Mouse (Mus musculus) brown adipose tissue, adult 24 weeks (tissue): ENCODE measurements around the gene Borcs6. TPM values are rescaled to one million over a fixed set of nuclear protein-coding genes. Genes with fewer than 3 reads are reported as not detected.

Source experiments
- H3K27ac ChIP-seq: fragments of 200-500 bp; replicated peaks from 2 replicates; pipeline ENCODE4 v1.5.1; 2012; ENCODE audit warnings: low read depth, mild to moderate bottlenecking, low read length
- H3K4me1 ChIP-seq: fragments of 200-500 bp; 2 replicates; pipeline ENCODE4 v1.6.1; 2012; ENCODE audit warnings: low read length, mixed read lengths; ENCODE audit not compliant: control insufficient read depth, insufficient read depth, insufficient read length
- H3K4me3 ChIP-seq: fragments of 200-500 bp; 2 replicates; pipeline ENCODE4 v1.5.1; 2012; ENCODE audit warnings: low read depth, mild to moderate bottlenecking, low read length, moderate library complexity; ENCODE audit not compliant: insufficient read depth
- polyA plus RNA-seq: library from polyadenylated mRNA; stranded (reverse); fragments of >200 nt; gene quantifications from 2 replicates; pipeline ENCODE4 v1.2.4, GENCODE M21; 2012; ENCODE audit not compliant: missing spikeins, insufficient read depth, insufficient read length

The Borcs6 gene
- polyA plus RNA-seq, 1 experiment, result 8.3 TPM

DNA sequence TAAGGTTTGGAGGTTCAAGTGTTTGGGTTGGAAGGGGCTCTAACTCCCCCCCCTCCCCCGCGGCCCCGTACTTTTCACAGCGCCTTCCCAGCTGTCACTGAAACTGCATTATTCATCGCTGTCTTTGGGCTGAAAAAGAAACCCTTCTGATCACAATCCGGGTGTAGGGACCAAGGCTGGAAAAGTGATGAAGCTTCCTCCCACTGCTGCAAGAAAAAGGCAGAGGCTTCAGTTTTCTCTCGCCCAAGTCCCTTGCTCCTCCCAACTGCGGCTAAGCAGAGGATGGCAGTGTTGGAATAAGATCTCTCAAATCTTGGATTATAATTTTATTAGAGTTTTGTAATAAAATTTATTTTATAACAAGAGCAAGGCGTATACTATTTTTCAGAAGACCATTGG is 13.1 kb downstream of the Borcs6 start:
- Histone ChIP-seq H3K27ac (no peak overlapping the region), H3K4me3 (peak overlapping the region; percentile 11), H3K4me1 (no peaks in the 10 kb centered on the region)

DNA sequence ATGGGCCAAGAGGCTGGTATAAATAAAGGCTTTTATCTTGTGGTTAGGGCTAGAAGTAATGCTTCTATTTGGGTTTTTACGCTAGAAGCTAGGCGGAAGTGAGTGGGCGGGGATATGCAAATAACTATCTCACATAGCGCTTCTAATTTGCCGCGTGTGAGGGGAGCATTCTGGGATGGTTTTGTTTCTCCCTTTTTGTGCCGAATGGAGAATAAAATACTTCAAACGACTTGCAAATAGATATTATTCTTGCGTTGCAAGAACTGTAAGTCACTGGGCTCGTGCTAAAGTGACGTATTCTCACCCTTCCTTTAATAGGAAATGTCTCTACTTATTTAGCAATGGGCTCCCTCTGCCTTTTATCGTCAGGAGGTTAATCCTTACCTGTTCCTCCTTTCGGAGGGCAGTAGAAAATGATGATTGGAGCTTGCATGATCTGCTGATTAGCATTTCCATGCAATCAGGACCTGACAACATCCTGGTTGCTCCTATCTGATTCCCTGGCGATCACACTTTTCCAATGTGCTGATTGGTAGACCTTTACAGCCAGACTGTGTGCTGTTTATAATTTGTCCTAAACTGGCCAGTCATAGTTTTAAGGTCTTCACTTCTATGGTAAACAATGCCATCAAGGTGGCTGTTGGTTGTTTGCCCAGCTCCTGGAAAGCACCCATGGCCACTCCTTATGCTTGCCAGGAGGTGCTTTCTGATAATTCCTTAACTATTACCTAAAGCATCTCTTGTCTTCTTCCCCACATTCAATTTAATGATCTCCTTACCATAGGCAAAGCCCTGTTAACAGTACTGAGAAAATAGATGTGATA is 13.8 kb downstream of the Borcs6 start:
- no peaks in the 10 kb centered on the region for H3K4me1 ChIP-seq
- H3K27ac ChIP-seq, result peak overlapping the region; percentile 95
- peak overlapping the region; percentile 31 for H3K4me3 ChIP-seq

DNA sequence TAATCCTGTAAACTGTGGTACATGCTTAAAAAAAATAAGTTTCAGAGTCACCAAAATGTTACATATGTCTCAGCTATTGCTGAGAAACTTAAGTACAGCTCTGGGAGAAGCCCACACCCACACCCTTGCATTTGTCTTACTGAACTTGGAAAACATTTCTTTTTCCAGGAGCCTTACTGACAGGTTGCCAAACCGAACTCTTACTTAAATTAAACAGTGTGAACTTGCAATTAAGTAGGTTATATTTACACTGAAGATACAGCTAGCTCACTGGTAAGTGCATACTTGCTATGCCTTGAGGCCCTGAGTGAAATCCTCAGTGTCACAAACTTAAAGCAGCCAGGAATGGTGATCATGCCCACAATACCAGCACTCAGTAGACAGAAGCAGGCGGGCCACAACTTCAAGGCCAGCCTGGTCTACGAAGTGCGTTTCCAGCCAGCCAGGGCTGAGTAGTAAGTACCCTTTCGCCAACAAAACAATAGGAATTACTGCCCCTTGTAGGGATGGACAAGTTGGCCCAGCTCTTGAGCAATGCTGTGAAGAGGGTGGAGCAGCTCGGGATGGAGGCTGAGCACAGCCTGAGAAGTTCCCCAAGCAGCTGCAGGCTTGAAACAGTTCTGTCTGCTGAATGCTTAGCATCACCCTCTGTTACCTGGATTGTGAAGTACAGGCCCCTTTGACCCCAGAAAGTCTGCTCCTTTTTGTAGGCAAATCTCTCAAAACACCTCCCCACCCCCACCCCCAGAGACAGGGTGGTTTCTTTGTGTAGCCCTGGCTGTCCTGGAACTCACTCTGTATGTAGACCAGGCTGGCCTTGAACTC is 14.6 kb downstream of the Borcs6 start:
- H3K27ac ChIP-seq, result peak overlapping the region; percentile 17; the same call in 1 of the 2 replicates
- no peak overlapping the region for H3K4me3 ChIP-seq
- H3K4me1 ChIP-seq, result no peaks in the 10 kb centered on the region

DNA sequence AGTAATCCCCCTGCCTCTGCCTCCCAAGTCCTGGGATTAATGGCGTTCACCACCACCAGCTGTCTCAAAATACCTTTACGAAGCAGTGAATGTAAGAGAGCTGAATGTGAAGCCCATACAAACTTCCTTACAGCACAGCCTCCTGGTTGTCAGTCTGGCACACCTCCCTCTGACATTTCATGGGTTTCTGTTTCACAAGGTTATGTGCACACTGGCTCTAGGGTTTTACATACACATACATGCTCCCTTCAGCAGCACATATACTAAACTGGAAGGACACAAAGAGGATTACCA is 15.2 kb downstream of the Borcs6 start:
- H3K27ac ChIP-seq, result no peak overlapping the region

DNA sequence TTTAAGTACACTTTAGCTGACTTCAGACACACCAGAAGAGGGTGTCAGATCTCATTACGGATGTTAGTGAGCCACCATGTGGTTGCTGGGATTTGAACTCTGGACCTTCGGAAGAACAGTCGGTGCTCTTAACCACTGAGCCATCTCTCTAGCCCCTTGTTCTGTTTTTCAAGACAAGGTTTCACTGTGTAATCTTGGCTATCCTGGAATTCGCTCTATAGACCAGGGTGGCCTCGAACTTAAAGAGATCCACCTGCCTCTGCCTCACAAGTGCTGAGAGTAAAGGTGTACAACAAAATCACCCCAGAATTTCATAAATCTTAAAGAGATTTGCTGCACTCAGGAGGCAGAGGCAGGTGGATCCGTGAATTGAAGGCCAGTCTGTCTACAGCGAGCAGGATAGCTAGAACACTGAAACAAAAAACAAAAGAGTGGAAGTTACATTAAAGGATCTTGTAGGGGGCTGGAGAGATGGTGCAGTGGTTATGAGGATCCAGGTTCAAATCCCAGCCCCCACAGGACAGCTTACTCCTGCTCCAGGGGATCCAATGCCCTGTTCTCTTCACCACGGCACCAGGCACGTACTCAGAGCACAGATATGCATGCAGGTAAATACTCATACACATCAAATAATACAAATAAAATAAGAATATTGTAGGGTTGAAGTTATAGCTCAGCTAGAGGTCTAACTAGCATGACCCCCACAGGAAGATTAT is 16.4 kb downstream of the Borcs6 start:
- no peak overlapping the region for H3K27ac ChIP-seq
- H3K4me3 ChIP-seq, result no peak overlapping the region
- no peaks in the 10 kb centered on the region for H3K4me1 ChIP-seq

More for the DNA sequence above, 15.2 kb downstream of the Borcs6 start:
- Histone ChIP-seq H3K4me1 (no peaks in the 10 kb centered on the region), H3K4me3 (no peak overlapping the region)

DNA sequence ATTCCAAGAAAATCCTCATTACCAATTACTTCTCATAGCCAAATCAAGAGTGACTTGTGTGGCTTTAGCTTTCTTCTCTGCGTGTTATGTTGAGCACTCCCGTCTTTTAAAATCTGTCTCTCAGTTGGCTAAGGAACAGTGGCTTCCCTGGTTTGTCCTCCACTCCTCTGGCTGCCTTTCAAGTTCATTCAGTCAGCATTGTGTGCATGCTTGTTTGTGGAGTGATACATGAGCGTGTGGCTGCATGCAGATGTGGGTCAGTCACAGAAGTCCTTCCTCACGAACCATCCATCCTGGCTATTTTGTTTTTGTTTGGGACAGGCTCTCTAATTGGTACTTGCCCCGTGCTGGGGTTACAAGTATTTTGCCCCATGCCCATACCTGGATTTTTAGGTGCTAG is 17.1 kb downstream of the Borcs6 start:
- Histone ChIP-seq H3K4me1 (no peaks in the 10 kb centered on the region), H3K27ac (no peak overlapping the region), H3K4me3 (no peak overlapping the region)

DNA sequence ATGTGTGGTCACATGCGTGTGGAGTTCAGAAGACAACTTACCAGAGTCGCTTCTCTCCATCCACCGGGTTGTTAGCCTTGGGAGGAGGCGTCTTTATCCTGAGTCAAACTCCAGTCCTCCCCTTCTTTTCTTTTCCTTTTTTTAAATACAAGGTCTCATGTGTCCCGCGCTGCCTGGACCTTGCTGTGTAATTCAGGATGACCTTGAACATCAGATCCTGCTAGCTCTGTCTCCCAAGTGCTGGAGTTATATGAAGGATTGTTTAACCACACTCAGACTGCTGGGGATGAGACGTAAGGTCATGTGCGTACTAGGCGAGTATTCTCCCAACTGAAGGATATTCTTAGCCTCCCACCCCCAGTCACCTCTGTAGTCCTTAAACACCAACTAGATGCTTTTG is 17.8 kb downstream of the Borcs6 start:
- Histone ChIP-seq H3K4me3 (no peak overlapping the region), H3K27ac (no peak overlapping the region), H3K4me1 (no peaks in the 10 kb centered on the region)

DNA sequence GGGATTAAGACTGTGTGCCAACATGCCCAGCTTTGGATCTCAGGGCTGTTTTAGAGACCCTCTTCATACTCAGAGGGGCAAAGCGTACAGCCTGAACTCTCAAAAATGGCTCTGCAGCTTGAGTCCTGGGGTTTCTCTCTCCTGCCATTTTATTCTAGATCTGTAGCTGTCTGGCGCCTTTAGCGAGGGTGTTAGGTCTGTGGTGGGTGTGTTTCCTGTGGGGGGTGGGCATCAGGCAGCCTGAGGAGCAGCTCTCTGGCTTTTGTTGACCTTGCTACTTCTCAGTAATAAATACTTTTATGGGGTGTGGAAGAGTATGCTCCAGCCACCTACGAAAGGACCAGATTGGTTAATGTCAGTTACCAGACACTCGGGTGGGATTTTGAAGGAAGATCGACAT is 18.5 kb downstream of the Borcs6 start:
- Histone ChIP-seq H3K27ac (no peak overlapping the region), H3K4me3 (no peak overlapping the region), H3K4me1 (no peaks in the 10 kb centered on the region)

DNA sequence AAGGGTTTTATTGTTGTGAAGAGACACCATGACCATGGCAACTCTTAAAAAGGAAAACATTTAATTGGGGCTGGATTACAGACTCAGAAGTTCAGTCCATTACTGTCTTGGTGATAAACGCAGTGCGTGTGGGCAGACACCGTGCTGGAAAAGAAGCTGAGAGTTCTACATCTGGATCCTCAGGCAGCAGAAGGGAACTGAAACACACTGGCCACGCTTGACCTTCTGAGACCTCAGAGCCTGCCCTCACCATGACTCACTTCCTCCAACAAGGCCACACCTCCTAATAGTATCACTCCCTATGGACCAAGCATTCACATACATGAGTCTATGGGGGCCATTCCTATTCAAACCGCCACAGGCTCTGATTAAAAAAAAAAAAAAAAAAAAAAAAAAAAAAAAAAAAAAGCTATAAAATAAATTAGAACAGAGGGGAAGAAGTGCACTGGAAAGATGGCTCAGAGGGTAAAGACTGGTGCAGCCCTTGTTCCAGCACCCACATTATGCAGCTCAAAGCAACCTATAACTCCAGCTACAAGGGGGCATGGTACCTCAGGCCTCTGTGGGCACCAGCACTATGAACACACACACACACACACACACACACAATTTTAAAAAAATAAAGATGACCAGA is 19.4 kb downstream of the Borcs6 start:
- no peak overlapping the region for H3K4me3 ChIP-seq
- no peaks in the 10 kb centered on the region for H3K4me1 ChIP-seq
- peak overlapping the region; percentile 53; the same call in 1 of the 2 replicates for H3K27ac ChIP-seq

DNA sequence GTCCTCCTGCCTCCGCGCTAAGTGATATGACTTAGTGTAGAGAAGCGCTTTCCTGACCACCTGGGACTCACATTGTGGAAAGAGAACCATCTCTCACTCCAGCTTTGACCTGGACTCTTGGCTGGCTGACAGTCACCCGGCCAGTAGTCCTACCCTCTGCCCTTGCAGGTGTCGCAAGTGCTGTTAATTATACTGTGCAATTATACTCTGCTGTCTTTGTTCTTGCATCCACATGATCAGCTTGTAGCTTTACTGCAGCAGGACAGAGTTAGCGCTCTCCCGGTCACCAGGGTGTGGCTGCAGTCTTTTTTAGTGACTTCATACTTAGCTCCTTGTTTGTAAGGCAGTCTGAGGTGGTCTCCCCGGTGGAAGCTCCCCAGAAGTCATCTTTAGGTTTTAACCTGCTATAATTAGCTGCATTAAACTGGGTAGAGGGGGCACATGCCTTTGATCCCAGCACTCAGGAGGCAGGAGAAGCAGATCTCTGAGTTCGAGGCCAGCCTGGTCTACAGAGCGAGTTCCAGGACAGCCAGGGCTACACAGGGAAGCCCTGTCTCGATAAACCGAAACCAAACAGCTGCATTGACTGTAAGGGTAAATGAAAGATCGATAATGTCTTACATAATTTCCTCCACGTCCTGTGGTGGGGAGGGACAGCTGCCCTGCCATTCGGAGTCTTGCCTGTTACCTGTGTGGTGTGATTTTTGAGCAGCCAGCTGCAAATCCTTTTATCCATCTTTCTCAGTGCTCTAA is 20.8 kb downstream of the Borcs6 start:
- Histone ChIP-seq H3K4me3 (no peak overlapping the region), H3K4me1 (no peaks in the 10 kb centered on the region), H3K27ac (no peak overlapping the region)

DNA sequence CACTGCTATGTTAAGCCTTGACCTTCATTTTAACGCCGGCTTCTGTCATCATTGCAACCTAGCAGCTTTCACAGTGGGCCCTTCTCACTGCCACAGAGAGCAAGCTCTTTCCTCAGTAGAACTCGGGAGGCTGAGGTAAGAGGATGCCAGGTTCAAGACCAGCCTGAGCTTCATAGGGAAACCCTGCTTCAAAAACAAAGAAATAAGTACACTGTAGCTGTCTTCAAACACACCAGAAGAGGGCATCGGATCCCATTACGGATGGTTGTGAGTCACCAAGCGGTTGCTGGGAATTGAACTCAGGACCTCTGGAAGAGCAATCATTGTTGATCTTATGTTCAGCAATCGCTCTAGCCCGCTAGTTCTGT is 21.3 kb downstream of the Borcs6 start:
- Histone ChIP-seq H3K4me3 (no peak overlapping the region), H3K4me1 (no peaks in the 10 kb centered on the region), H3K27ac (no peak overlapping the region)

DNA sequence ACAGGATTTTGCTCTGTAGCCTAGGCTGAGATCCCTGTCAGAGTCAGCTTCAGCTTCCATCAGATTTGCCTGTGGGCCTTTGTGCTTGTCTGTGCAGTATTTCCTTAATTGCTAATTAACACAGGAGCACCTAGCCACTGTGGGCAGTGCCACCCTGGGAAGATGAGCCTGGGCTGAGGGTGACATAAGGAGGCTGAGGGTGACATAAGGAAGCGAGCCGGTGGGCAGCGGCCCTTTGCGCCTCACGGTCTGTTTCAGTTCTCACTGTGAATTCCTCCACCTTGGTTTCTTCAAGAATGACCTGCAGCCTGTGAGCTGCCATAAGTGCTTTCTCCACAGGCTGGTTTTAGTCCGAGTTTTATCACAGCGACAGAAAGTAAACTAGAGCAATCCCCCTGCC is 22.1 kb downstream of the Borcs6 start:
- Histone ChIP-seq H3K4me1 (no peaks in the 10 kb centered on the region), H3K4me3 (no peak overlapping the region), H3K27ac (no peak overlapping the region)

DNA sequence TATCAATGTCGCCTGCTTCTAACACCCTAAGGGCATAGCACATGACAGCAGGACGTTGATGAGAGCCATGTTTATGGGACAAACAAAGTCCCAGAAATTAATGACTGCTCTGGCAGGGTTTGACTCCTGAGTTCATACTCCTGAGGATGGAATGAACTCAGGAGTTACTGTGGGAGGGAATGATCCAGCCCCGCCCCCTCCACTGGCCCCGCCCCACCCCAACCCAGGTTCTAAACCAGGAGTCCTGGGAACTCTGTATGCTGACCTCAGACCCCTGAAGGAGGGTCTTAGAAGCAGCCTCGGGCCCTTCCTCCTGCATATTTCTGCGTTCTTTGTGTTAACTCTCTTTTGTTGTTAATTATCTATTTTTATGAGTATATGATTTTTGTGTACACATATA is 26.1 kb downstream of the Borcs6 start:
- H3K27ac ChIP-seq, result no peak overlapping the region
- H3K4me3 ChIP-seq, result no peak overlapping the region
- H3K4me1 ChIP-seq, result peaks cover 11% of the 10 kb centered on the region; the same call in 1 of the 2 replicates

DNA sequence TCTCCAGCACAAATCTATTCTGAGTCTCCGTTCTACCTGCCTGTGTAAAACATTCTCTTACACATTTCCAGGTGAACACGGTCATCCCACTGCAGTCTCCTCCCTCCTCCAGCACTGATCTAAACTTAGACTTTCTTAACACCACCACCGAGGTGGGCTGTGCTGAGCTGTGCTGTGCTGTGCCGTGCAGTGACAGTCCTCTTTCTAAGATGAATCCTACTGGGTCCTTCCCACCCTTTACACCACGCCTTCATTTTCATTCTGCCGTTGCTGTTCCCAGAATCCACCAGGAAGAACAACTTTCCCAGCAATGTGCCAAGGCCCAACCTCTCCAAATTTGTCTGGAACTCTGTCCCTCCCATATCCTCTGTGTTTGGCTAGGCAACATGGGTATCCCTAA is 26.9 kb downstream of the Borcs6 start:
- Histone ChIP-seq H3K27ac (no peak overlapping the region), H3K4me3 (no peak overlapping the region), H3K4me1 (peaks cover 11% of the 10 kb centered on the region; the same call in 1 of the 2 replicates)
